Mouse (Mus musculus): Measurements from ENCODE around the gene Chuk. TPM values are rescaled to one million over a fixed set of nuclear protein-coding genes. Genes with fewer than 3 reads are reported as not detected.

Chuk gene
- total and polyA plus RNA-seq, 2 experiments from 2014 or later, result 25.2 to 72.8 TPM

DNA sequence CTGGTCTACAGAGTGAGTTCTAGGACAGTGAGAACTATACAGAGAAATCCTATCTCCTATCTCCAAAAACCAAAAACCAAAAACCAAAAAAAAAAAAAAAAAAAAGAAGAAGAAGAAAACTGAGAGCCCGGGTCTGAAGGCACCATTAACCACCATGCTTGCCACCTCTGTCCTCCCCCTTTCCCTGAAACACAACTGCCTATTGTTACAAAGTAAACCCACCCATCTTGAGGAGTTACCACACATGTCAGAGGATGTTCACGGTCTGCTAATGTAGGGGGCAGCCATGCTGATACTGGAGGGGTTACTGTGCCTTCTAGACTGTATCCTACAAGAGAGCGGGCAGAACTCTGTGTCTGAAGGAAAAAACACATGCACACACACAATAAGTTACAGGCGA lies 30.3 kb downstream of the Chuk start:
- no peak for TF ChIP-seq CTCF (IDR thresholded peaks at IDR 0.05; ENCODE audit: low read depth)
- H3K9me3 ChIP-seq (ENCODE audit: low read length), result no peaks in the 10 kb centered on the region
- WGBS, result 90% methylated on average over 4 of the region's 4 CpGs
- no peak overlapping the region for H3K4me2 ChIP-seq (ENCODE audit: low read depth)
- H3K27ac ChIP-seq (ENCODE audit: low read depth, low read length), result no peak overlapping the region
- ATAC-seq, result no peak
- H3K27me3 ChIP-seq (ENCODE audit: insufficient read depth, low read length), result no peaks in the 10 kb centered on the region
- H3K4me1 ChIP-seq (ENCODE audit: insufficient read depth), result no peaks in the 10 kb centered on the region
- H3K4me3 ChIP-seq (ENCODE audit: low read depth, low read length), result no peak overlapping the region
- H3K9ac ChIP-seq, result no peak overlapping the region
- DNase-seq, result no peak
- H3K36me3 ChIP-seq (ENCODE audit: insufficient read depth), result peaks cover 53% of the 10 kb centered on the region

DNA sequence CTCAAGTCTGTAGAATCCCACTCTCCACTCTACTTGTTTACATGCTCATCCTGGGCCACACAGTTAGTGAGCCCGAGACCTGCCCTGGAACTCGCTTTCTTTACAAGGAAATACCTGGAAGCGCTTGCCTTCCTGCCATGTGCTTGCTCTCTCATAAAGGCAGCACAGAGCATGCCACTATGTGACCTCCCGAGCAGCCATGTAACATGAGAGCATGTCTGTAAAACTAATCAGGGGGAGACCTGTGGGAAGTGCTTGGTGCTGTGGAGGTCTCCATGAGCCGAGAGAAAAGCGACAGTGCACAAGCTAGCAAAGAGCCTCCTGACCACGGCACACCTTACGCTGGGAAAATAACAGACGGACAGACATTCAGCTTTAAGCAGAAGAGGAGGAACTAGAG lies 30.8 kb downstream of the Chuk start:
- Histone ChIP-seq H3K36me3 (ENCODE audit: insufficient read depth) (peaks cover 53% of the 10 kb centered on the region), H3K4me3 (ENCODE audit: low read depth, low read length) (no peak overlapping the region)

GRCm38 (mm10) chr19:44074986-44075385 lies 32.3 kb downstream of the Chuk start:
- Histone ChIP-seq H3K9me3 (ENCODE audit: low read length) (no peaks in the 10 kb centered on the region), H3K4me2 (ENCODE audit: low read depth) (no peak overlapping the region), H3K36me3 (ENCODE audit: insufficient read depth) (peaks cover 44% of the 10 kb centered on the region), H3K27me3 (ENCODE audit: insufficient read depth, low read length) (no peaks in the 10 kb centered on the region), H3K9ac (no peak overlapping the region), H3K4me1 (ENCODE audit: insufficient read depth) (no peaks in the 10 kb centered on the region), H3K4me3 (ENCODE audit: low read depth, low read length) (no peak overlapping the region), H3K27ac (ENCODE audit: low read depth, low read length) (no peak overlapping the region)
- 84% methylated on average over 11 of the region's 11 CpGs for WGBS
- TF ChIP-seq CTCF (IDR thresholded peaks at IDR 0.05; ENCODE audit: low read depth), result no peak
- no peak for DNase-seq
- ATAC-seq, result no peak

More for the DNA sequence above, 30.8 kb downstream of the Chuk start:
- DNase-seq (no peak), ATAC-seq (no peak)
- WGBS, result 90% methylated on average over 9 of the region's 9 CpGs
- no peak for TF ChIP-seq CTCF (IDR thresholded peaks at IDR 0.05; ENCODE audit: low read depth)
- Histone ChIP-seq H3K4me2 (ENCODE audit: low read depth) (no peak overlapping the region), H3K9ac (no peak overlapping the region), H3K9me3 (ENCODE audit: low read length) (no peaks in the 10 kb centered on the region), H3K27ac (ENCODE audit: low read depth, low read length) (no peak overlapping the region), H3K27me3 (ENCODE audit: insufficient read depth, low read length) (no peaks in the 10 kb centered on the region), H3K4me1 (ENCODE audit: insufficient read depth) (no peaks in the 10 kb centered on the region)

GRCm38 (mm10) chr19:44071166-44071565 lies 36.1 kb downstream of the Chuk start:
- no peaks in the 10 kb centered on the region for H3K27me3 ChIP-seq (ENCODE audit: insufficient read depth, low read length)
- no peak overlapping the region for H3K4me2 ChIP-seq (ENCODE audit: low read depth)
- H3K9ac ChIP-seq, result no peak overlapping the region
- WGBS, result 51% methylated on average over 5 of the region's 5 CpGs
- no peak overlapping the region for H3K4me3 ChIP-seq (ENCODE audit: low read depth, low read length)
- peaks cover 5% of the 10 kb centered on the region; the same call in 1 of the 2 replicates for H3K4me1 ChIP-seq (ENCODE audit: insufficient read depth)
- no peak overlapping the region for H3K27ac ChIP-seq (ENCODE audit: low read depth, low read length)
- no peak for ATAC-seq
- DNase-seq, result no peak
- no peak for TF ChIP-seq CTCF (IDR thresholded peaks at IDR 0.05; ENCODE audit: low read depth)
- peaks cover 19% of the 10 kb centered on the region for H3K36me3 ChIP-seq (ENCODE audit: insufficient read depth)
- H3K9me3 ChIP-seq (ENCODE audit: low read length), result no peaks in the 10 kb centered on the region

DNA sequence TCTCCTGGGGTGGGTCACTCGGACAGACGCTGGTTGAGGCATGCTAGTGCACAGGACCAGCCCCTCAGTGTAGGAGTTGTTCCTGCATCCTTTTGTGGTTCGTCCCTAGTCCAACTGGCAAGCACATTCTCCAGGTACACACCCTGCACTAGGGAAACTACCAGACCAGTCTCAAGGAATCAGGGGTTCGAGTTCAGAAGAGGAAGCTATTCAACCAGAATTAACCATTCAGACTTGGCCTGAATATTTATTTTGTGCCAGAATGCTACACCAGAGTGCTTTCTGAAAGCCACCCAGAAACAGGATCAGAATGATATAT lies 37.4 kb downstream of the Chuk start:
- Histone ChIP-seq H3K9ac (peak overlapping the region; percentile 65), H3K9me3 (ENCODE audit: low read length) (no peaks in the 10 kb centered on the region), H3K36me3 (ENCODE audit: insufficient read depth) (peaks cover 10% of the 10 kb centered on the region; the same call in 1 of the 2 replicates), H3K4me1 (ENCODE audit: insufficient read depth) (peaks cover 5% of the 10 kb centered on the region; the same call in 1 of the 2 replicates), H3K4me3 (ENCODE audit: low read depth, low read length) (peak overlapping the region; percentile 69), H3K27me3 (ENCODE audit: insufficient read depth, low read length) (no peaks in the 10 kb centered on the region), H3K4me2 (ENCODE audit: low read depth) (peak overlapping the region; percentile 91), H3K27ac (ENCODE audit: low read depth, low read length) (peak overlapping the region; percentile 77)
- DNase-seq (no peak), ATAC-seq (no peak; the same call in 1 of the 2 replicates)
- 4% methylated on average over 4 of the region's 4 CpGs for WGBS
- TF ChIP-seq CTCF (IDR thresholded peaks at IDR 0.05; ENCODE audit: low read depth), result no peak

- under 1% methylated on average over 74 of the region's 75 CpGs for WGBS
- H3K9me3 ChIP-seq (ENCODE audit: low read length), result no peaks in the 10 kb centered on the region
- no peak for TF ChIP-seq CTCF (IDR thresholded peaks at IDR 0.05; ENCODE audit: low read depth)
- H3K4me3 ChIP-seq (ENCODE audit: low read depth, low read length), result peak within 1 kb of the TSS; percentile 69
- peak; percentile 96 for ATAC-seq
- peak within 1 kb of the TSS; percentile 91 for H3K4me2 ChIP-seq (ENCODE audit: low read depth)
- DNase-seq, result peak; percentile 94
- peak within 1 kb of the TSS; percentile 65 for H3K9ac ChIP-seq
- no peaks in the 10 kb centered on the region for H3K27me3 ChIP-seq (ENCODE audit: insufficient read depth, low read length)
- H3K27ac ChIP-seq (ENCODE audit: low read depth, low read length), result peak within 1 kb of the TSS; percentile 77
- peaks cover 9% of the 10 kb centered on the region; the same call in 1 of the 2 replicates for H3K36me3 ChIP-seq (ENCODE audit: insufficient read depth)
- peaks cover 5% of the 10 kb centered on the region; the same call in 1 of the 2 replicates for H3K4me1 ChIP-seq (ENCODE audit: insufficient read depth)
Measured at GRCm38 (mm10) chr19:44069121-44069913, 38.0 kb downstream of the Chuk start, which contains the start of gene Erlin1. Erlin1 (minus strand) TSS chr19:44069785.

- Histone ChIP-seq H3K27me3 (ENCODE audit: insufficient read depth, low read length) (no peaks in the 10 kb centered on the region), H3K4me1 (ENCODE audit: insufficient read depth) (peaks cover 5% of the 10 kb centered on the region; the same call in 1 of the 2 replicates), H3K4me2 (ENCODE audit: low read depth) (peak overlapping the region; percentile 91), H3K36me3 (ENCODE audit: insufficient read depth) (peaks cover 9% of the 10 kb centered on the region; the same call in 1 of the 2 replicates), H3K9ac (0 out of 2 replicates have a peak overlapping the region, but pooled peaks have one; percentile 65), H3K27ac (ENCODE audit: low read depth, low read length) (no peak overlapping the region), H3K4me3 (ENCODE audit: low read depth, low read length) (peak overlapping the region; percentile 69), H3K9me3 (ENCODE audit: low read length) (no peaks in the 10 kb centered on the region)
- DNase-seq (no peak), ATAC-seq (no peak)
- whole genome bisulfite sequencing, result 76% methylated on average over 4 of the region's 4 CpGs
- no peak for TF ChIP-seq CTCF (IDR thresholded peaks at IDR 0.05; ENCODE audit: low read depth)
Measured at GRCm38 (mm10) chr19:44068232-44068631, 39.0 kb downstream of the Chuk start.
